ENCODE assay signal across 23 mouse cellular contexts in genomic region chr2:21793156-21793555, GRCm38 (mm10).
A peak's percentile ranks its signal among the peaks of the same experiment; 100 is the strongest.
DNase-seq lines count a peak whose midpoint lies in the region; ATAC-seq lines count a peak whose summit lies in the region.
"Had no signal": no experiment of that assay in that cellular context is flagged by ENCODE, and none has a peak within 500 bp of the region (broad histone marks: within the 10 kb centered on the region; RNA-seq: fewer than 3 reads in every experiment).

No protein-coding gene starts in this region.

- no peak overlapping the region for H3K27ac ChIP-seq in hindbrain, embryonic 13.5 days
- no peak overlapping the region for H3K27ac ChIP-seq in hindbrain, embryonic 16.5 days (ENCODE audit: low read depth, low read length)
- no peak overlapping the region for H3K27ac ChIP-seq in intestine, embryonic 16.5 days (ENCODE audit: low read length)
- H3K27ac ChIP-seq: forebrain, embryonic 10.5 days; forebrain, embryonic 13.5 days; heart, adult 2 months; heart, embryonic 10.5 days; hindbrain, embryonic 15.5 days; intestine, embryonic 15.5 days had no signal

- no peak overlapping the region for H3K4me3 ChIP-seq in hindbrain, embryonic 13.5 days
- H3K4me3 ChIP-seq in hindbrain, embryonic 16.5 days (ENCODE audit: low read length) = no peak overlapping the region
- H3K4me3 ChIP-seq in intestine, embryonic 16.5 days (ENCODE audit: low read length) = no peak overlapping the region
- H3K4me3 ChIP-seq: forebrain, embryonic 10.5 days; forebrain, embryonic 13.5 days; heart, adult 2 months; heart, embryonic 10.5 days; hindbrain, embryonic 15.5 days; intestine, embryonic 15.5 days had no signal

- no peak overlapping the region for H3K9ac ChIP-seq in hindbrain, embryonic 13.5 days
- no peak overlapping the region for H3K9ac ChIP-seq in hindbrain, embryonic 16.5 days (ENCODE audit: low read depth, low read length)
- H3K9ac ChIP-seq in intestine, embryonic 16.5 days (ENCODE audit: low read depth, low read length) = no peak overlapping the region
- H3K9ac ChIP-seq: forebrain, embryonic 13.5 days; hindbrain, embryonic 15.5 days; intestine, embryonic 15.5 days had no signal

- H3K4me2 ChIP-seq in hindbrain, embryonic 13.5 days = no peak overlapping the region
- H3K4me2 ChIP-seq in hindbrain, embryonic 16.5 days (ENCODE audit: low read length) = no peak overlapping the region
- H3K4me2 ChIP-seq in intestine, embryonic 16.5 days (ENCODE audit: low read depth, low read length) = no peak overlapping the region
- H3K4me2 ChIP-seq: forebrain, embryonic 13.5 days; hindbrain, embryonic 15.5 days; intestine, embryonic 15.5 days had no signal

- H3K4me1 ChIP-seq in hindbrain, embryonic 13.5 days (replicated peaks) = no peaks in the 10 kb centered on the region
- H3K4me1 ChIP-seq in hindbrain, embryonic 16.5 days (ENCODE audit: control insufficient read depth, insufficient read depth, low read depth, low read length) = no peaks in the 10 kb centered on the region
- no peaks in the 10 kb centered on the region for H3K4me1 ChIP-seq in intestine, embryonic 16.5 days (ENCODE audit: control insufficient read depth, insufficient read depth, low read length)
- H3K4me1 ChIP-seq: forebrain, embryonic 10.5 days; forebrain, embryonic 13.5 days; heart, embryonic 10.5 days; hindbrain, embryonic 15.5 days; intestine, embryonic 15.5 days had no signal

- 72% methylated on average over 2 of the region's 2 CpGs for WGBS in hindbrain, embryonic 13.5 days
- WGBS in hindbrain, embryonic 16.5 days = 75% methylated on average over 2 of the region's 2 CpGs
- WGBS in intestine, embryonic 16.5 days = 67% methylated on average over 2 of the region's 2 CpGs

- DNase-seq in ES-CJ7 (ENCODE audit: low read depth, low spot score) = peak; percentile 45
- peak; percentile 94 for DNase-seq in R1 (ENCODE audit: low read depth, low spot score)
- no peak for DNase-seq in right cerebral cortex, adult 18-20 months
- DNase-seq: adrenal gland, postnatal 10 days; adrenal gland, postnatal 36 days; cerebellum, adult 18-20 months; cerebellum, adult 9-10 months; cerebellum, postnatal 14 days; gastrocnemius, postnatal 10 days; gastrocnemius, postnatal 36 days; heart, adult 2 months; kidney, adult 18-20 months; kidney, adult 9 months had no signal

- H3K9me3 ChIP-seq in hindbrain, embryonic 13.5 days = no peaks in the 10 kb centered on the region
- H3K9me3 ChIP-seq in hindbrain, embryonic 16.5 days (ENCODE audit: control insufficient read depth, low read length) = no peaks in the 10 kb centered on the region
- no peaks in the 10 kb centered on the region for H3K9me3 ChIP-seq in intestine, embryonic 16.5 days (ENCODE audit: control insufficient read depth, low read length)
- H3K9me3 ChIP-seq: forebrain, embryonic 10.5 days; forebrain, embryonic 13.5 days; heart, embryonic 10.5 days; hindbrain, embryonic 15.5 days; intestine, embryonic 15.5 days had no signal

- no peaks in the 10 kb centered on the region for H3K36me3 ChIP-seq in hindbrain, embryonic 13.5 days
- no peaks in the 10 kb centered on the region for H3K36me3 ChIP-seq in hindbrain, embryonic 16.5 days (ENCODE audit: control insufficient read depth, insufficient read depth, low read length)
- H3K36me3 ChIP-seq in intestine, embryonic 16.5 days (ENCODE audit: control insufficient read depth, insufficient read depth, low read length) = no peaks in the 10 kb centered on the region
- H3K36me3 ChIP-seq: forebrain, embryonic 10.5 days; heart, embryonic 10.5 days; hindbrain, embryonic 15.5 days; intestine, embryonic 15.5 days had no signal

- 0 out of 2 replicates have a peak, but pooled peaks have one; percentile 21 for ATAC-seq in hindbrain, embryonic 13.5 days (ENCODE audit: low FRiP score)
- no peak for ATAC-seq in hindbrain, embryonic 16.5 days
- no peak for ATAC-seq in intestine, embryonic 16.5 days
- ATAC-seq: CD4-positive, CD25-positive, alpha-beta regulatory T cell, adult 4 months; forebrain, embryonic 16.5 days; intestine, embryonic 15.5 days had no signal

- no peaks in the 10 kb centered on the region for H3K27me3 ChIP-seq in hindbrain, embryonic 13.5 days
- H3K27me3 ChIP-seq in hindbrain, embryonic 16.5 days (replicated peaks; ENCODE audit: control insufficient read depth, insufficient read depth, low read length) = no peaks in the 10 kb centered on the region
- H3K27me3 ChIP-seq in intestine, embryonic 16.5 days (replicated peaks; ENCODE audit: control insufficient read depth, insufficient read depth, low read length) = no peaks in the 10 kb centered on the region
- H3K27me3 ChIP-seq: forebrain, embryonic 13.5 days; hindbrain, embryonic 15.5 days; intestine, embryonic 15.5 days had no signal
